Mouse (Mus musculus) stomach, postnatal 0 days (tissue): ENCODE measurements at regions not wholly inside any gene's neighbourhood (a gene's known extent, or its start where the extent isn't known, plus 50 kb on each side); places are given as distances from the start of the nearest gene placed in this dataset.

Source experiments
- ATAC-seq: fragments of 200-750 bp; cut with Nextera tagmentation; 2 replicates; pipeline ENCODE4 v1.8.0; 2017; ENCODE audit not compliant: low FRiP score, low TSS enrichment
- DNase-seq: peaks from one replicate; pipeline ENCODE4 v3.0.0-alpha.2; 2016; ENCODE audit warnings: low spot score
- H3K27ac ChIP-seq: fragments of 300-500 bp; sonication (generic); replicated peaks from 2 replicates; pipeline ENCODE4 v1.5.1; 2014; ENCODE audit warnings: mild to moderate bottlenecking, control low read depth
- H3K27me3 ChIP-seq: fragments of 300-500 bp; sonication (generic); 2 replicates; pipeline ENCODE4 v1.6.1; 2014; ENCODE audit warnings: low read length; ENCODE audit not compliant: control insufficient read depth, insufficient read depth
- H3K36me3 ChIP-seq: fragments of 300-500 bp; sonication (generic); 2 replicates; pipeline ENCODE4 v1.6.1; 2014; ENCODE audit warnings: low read length, mixed read lengths; ENCODE audit not compliant: control insufficient read depth, insufficient read depth
- H3K4me1 ChIP-seq: fragments of 300-500 bp; sonication (generic); replicated peaks from 2 replicates; pipeline ENCODE4 v1.6.1; 2014; ENCODE audit warnings: antibody characterized with exemption; ENCODE audit not compliant: control insufficient read depth, insufficient read depth
- H3K4me2 ChIP-seq: fragments of 300-500 bp; sonication (generic); replicated peaks from 2 replicates; pipeline ENCODE4 v1.6.1; 2014; ENCODE audit warnings: low read depth, mild to moderate bottlenecking, control low read depth, moderate library complexity
- H3K4me3 ChIP-seq: fragments of 300-500 bp; sonication (generic); 2 replicates; pipeline ENCODE4 v1.5.1; 2014; ENCODE audit warnings: low read depth, low read length, control low read depth
- H3K9ac ChIP-seq: fragments of 300-500 bp; sonication (generic); 2 replicates; pipeline ENCODE4 v1.6.1; 2014; ENCODE audit warnings: mild to moderate bottlenecking, low read length, control low read depth, mixed read lengths
- H3K9me3 ChIP-seq: fragments of 300-500 bp; sonication (generic); 2 replicates; pipeline ENCODE4 v1.6.1; 2016; ENCODE audit warnings: low read length; ENCODE audit not compliant: control insufficient read depth
- CTCF ChIP-seq: IDR thresholded peaks from 2 replicates; pipeline ENCODE4 v1.5.1; 2016; ENCODE audit warnings: antibody characterized with exemption, low read depth, mild to moderate bottlenecking, moderate library complexity
- EP300 ChIP-seq: optimal IDR thresholded peaks from 2 replicates; pipeline ENCODE3; 2016; ENCODE audit warnings: antibody characterized with exemption
- WGBS: fragments of 180-500 bp; shearing (Covaris S2); extraction: QIAGEN DNeasy Blood & Tissue Kit; methylation state at CpG from one replicate; pipeline ENCODE4 v1.1.7; 2014; 5-methylcytosine and 5-hydroxymethylcytosine counted together

DNA sequence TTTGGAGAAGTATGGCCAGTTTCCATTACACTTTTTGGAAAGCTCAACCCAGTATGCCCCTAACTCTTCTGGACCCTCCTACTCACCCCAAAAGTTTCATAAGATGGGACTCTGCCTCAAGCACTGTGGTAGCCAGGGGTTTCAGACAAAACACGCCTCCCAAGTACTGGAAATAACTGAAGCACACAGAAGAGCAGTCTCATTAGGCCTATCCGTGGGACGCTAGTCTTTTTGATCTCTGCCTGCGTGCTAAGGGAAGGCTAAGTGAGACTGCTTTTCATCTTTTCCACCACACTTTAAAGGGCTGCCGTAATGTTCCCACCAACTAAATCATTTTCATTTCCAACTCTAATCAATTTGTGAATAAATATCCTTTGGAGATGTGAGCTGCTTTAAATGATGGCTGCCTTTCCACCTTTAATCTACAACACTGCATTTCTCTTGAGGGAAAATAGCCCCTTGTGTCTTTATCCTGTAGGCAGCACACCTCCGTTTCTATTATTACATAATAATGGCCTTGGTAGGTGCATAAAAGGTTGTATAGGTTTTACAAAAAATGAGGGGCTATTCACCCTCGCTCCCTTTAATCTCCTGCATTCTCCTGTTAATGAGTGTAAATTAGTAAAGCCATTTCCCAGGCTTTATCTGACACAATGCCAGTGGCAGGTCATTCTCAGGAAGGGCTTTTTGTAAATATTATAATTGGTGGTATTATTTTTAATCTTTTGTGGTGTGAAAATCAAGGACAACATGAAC is 65.5 kb upstream of the Cldn18 start:
- DNase-seq (no peak), ATAC-seq (no peak)
- Histone ChIP-seq H3K36me3 (no peaks in the 10 kb centered on the region), H3K27ac (no peak overlapping the region), H3K4me2 (no peak overlapping the region), H3K4me3 (no peak overlapping the region), H3K4me1 (no peaks in the 10 kb centered on the region), H3K27me3 (no peaks in the 10 kb centered on the region), H3K9me3 (no peaks in the 10 kb centered on the region), H3K9ac (no peak overlapping the region)
- TF ChIP-seq CTCF (no peak), EP300 (no peak)
- 69% methylated on average over 7 of the region's 7 CpGs for WGBS

DNA sequence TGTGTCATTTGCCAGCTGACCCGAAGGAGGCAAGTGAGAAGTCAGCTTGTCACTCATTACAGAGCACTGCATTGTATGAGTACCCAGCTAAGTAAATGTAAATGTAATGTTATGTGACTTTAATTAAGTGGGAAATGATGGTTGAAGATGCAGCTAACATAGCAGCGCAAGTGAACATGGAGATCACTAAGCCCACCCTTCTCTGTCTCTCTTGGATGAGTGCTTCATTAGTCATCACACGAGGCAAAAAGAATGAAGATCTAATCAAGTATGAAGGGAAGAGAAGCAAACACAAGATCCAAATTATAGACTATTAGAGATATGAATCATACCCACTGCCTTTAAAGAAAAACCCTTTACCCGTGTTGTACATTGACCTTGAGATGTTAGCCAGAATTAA is 61.8 kb upstream of the Cldn18 start:
- Histone ChIP-seq H3K9me3 (no peaks in the 10 kb centered on the region), H3K4me3 (no peak overlapping the region), H3K27ac (no peak overlapping the region), H3K27me3 (no peaks in the 10 kb centered on the region), H3K4me2 (no peak overlapping the region), H3K36me3 (no peaks in the 10 kb centered on the region), H3K9ac (no peak overlapping the region), H3K4me1 (no peaks in the 10 kb centered on the region)
- WGBS = 72% methylated on average over 4 of the region's 4 CpGs
- TF ChIP-seq CTCF (no peak), EP300 (no peak)
- ATAC-seq (no peak), DNase-seq (no peak)

DNA sequence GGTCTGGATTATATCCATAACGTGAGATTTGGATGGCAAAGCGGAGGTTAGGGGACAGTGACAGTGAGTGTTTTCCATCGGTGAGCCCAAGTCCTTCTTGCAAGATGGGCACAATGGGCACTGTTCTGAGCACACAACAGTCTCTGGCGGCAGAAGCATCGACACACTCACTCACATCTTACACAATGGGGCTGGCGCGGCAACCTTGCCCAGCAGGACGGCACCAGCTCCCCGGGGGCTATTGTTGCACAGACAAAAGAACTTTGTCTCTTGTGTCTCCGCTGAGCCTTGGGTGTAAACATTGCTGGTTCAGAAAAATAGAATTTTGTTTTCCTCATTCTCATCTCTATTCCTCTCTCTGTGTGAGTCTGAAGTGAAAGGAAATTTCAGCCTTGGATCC is 53.6 kb upstream of the Cldn18 start:
- Histone ChIP-seq H3K9ac (no peak overlapping the region), H3K27ac (no peak overlapping the region), H3K4me2 (no peak overlapping the region), H3K27me3 (no peaks in the 10 kb centered on the region), H3K4me3 (no peak overlapping the region), H3K36me3 (no peaks in the 10 kb centered on the region), H3K9me3 (no peaks in the 10 kb centered on the region), H3K4me1 (no peaks in the 10 kb centered on the region)
- ATAC-seq (no peak), DNase-seq (no peak)
- WGBS = 29% methylated on average over 10 of the region's 10 CpGs
- TF ChIP-seq CTCF (no peak), EP300 (no peak)
